Mouse (Mus musculus) midbrain, embryonic 16.5 days (tissue): ENCODE measurements around the gene Hist1h2be. TPM values are rescaled to one million over a fixed set of nuclear protein-coding genes. Genes with fewer than 3 reads are reported as not detected.

Experiments
- ATAC-seq: fragments of 200-750 bp; cut with Nextera tagmentation; 2 replicates; pipeline ENCODE4 v1.8.0; 2017; ENCODE audit warnings: moderate TSS enrichment
- H3K27ac ChIP-seq: fragments of 300-500 bp; sonication (generic); 2 replicates; pipeline ENCODE4 v1.5.1; 2014; ENCODE audit warnings: mild to moderate bottlenecking, low read length, mixed read lengths
- H3K27me3 ChIP-seq: fragments of 300-500 bp; sonication (generic); 2 replicates; pipeline ENCODE4 v1.6.1; 2014; ENCODE audit warnings: low read depth, low read length, mixed read lengths; ENCODE audit not compliant: control insufficient read depth, insufficient read depth
- H3K36me3 ChIP-seq: fragments of 300-500 bp; sonication (generic); 2 replicates; pipeline ENCODE4 v1.6.1; 2014; ENCODE audit warnings: mild to moderate bottlenecking, low read length, moderate library complexity, mixed read lengths; ENCODE audit not compliant: control insufficient read depth, insufficient read depth
- H3K4me1 ChIP-seq: fragments of 300-500 bp; sonication (generic); 2 replicates; pipeline ENCODE4 v1.6.1; 2014; ENCODE audit warnings: mild to moderate bottlenecking, low read length, mixed read lengths; ENCODE audit not compliant: control insufficient read depth, insufficient read depth
- H3K4me2 ChIP-seq: fragments of 300-500 bp; sonication (generic); 2 replicates; pipeline ENCODE4 v1.6.1; 2014; ENCODE audit warnings: mild to moderate bottlenecking, low read length, mixed read lengths
- H3K4me3 ChIP-seq: fragments of 300-500 bp; sonication (generic); 2 replicates; pipeline ENCODE4 v1.5.1; 2014; ENCODE audit warnings: low read depth, mild to moderate bottlenecking, low read length, moderate library complexity, mixed read lengths
- H3K9ac ChIP-seq: fragments of 300-500 bp; sonication (generic); 2 replicates; pipeline ENCODE4 v1.6.1; 2014; ENCODE audit warnings: low read depth, low read length, mixed read lengths
- H3K9me3 ChIP-seq: fragments of 300-500 bp; sonication (generic); replicated peaks from 2 replicates; pipeline ENCODE4 v1.6.1; 2014; ENCODE audit warnings: mild to moderate bottlenecking, low read length, mixed read lengths; ENCODE audit not compliant: control insufficient read depth, poor library complexity, severe bottlenecking
- WGBS: fragments of 180-500 bp; shearing (Covaris S2); extraction: QIAGEN DNeasy Blood & Tissue Kit; methylation state at CpG from one replicate; pipeline ENCODE4 v1.1.7; 2014; 5-methylcytosine and 5-hydroxymethylcytosine counted together
- polyA plus RNA-seq: library from polyadenylated mRNA; unstranded; fragments of >200 nt; fragmentation: Nextera tagmentation; extraction: Ambion mirVana; gene quantifications from 2 replicates; pipeline ENCODE4 v1.2.1, GENCODE M21; 2015

Hist1h2be gene
- polyA plus RNA-seq, 1 experiment from 2014 or later = 1.0 TPM

GRCm38 (mm10) chr13:23611638-23612037 is 9.3 kb downstream of the Hist1h2be start:
- ATAC-seq = no peak
- H3K9me3 ChIP-seq = no peaks in the 10 kb centered on the region
- H3K4me3 ChIP-seq = no peak overlapping the region
- H3K36me3 ChIP-seq = no peaks in the 10 kb centered on the region
- no peaks in the 10 kb centered on the region for H3K27me3 ChIP-seq
- no peak overlapping the region for H3K4me2 ChIP-seq
- H3K4me1 ChIP-seq = no peaks in the 10 kb centered on the region
- WGBS = 90% methylated on average over 3 of the region's 3 CpGs
- no peak overlapping the region for H3K27ac ChIP-seq
- no peak overlapping the region for H3K9ac ChIP-seq

GRCm38 (mm10) chr13:23610393-23610792 is 10.5 kb downstream of the Hist1h2be start:
- Histone ChIP-seq H3K9me3 (no peaks in the 10 kb centered on the region), H3K27ac (no peak overlapping the region), H3K4me1 (no peaks in the 10 kb centered on the region), H3K9ac (no peak overlapping the region), H3K4me2 (no peak overlapping the region), H3K27me3 (no peaks in the 10 kb centered on the region), H3K36me3 (no peaks in the 10 kb centered on the region), H3K4me3 (no peak overlapping the region)
- ATAC-seq = no peak
- WGBS = 65% methylated on average over 2 of the region's 2 CpGs

GRCm38 (mm10) chr13:23609844-23610243 is 11.1 kb downstream of the Hist1h2be start:
- ATAC-seq = no peak
- no peaks in the 10 kb centered on the region for H3K27me3 ChIP-seq

GRCm38 (mm10) chr13:23609209-23609608 is 11.7 kb downstream of the Hist1h2be start:
- no peak overlapping the region for H3K9ac ChIP-seq
- no peaks in the 10 kb centered on the region for H3K27me3 ChIP-seq
- H3K4me1 ChIP-seq = no peaks in the 10 kb centered on the region
- no peak overlapping the region for H3K27ac ChIP-seq
- H3K4me2 ChIP-seq = no peak overlapping the region
- 92% methylated on average over 4 of the region's 4 CpGs for WGBS
- no peak for ATAC-seq
- H3K36me3 ChIP-seq = no peaks in the 10 kb centered on the region
- H3K9me3 ChIP-seq = no peaks in the 10 kb centered on the region
- H3K4me3 ChIP-seq = no peak overlapping the region

More at GRCm38 (mm10) chr13:23609844-23610243, 11.1 kb downstream of the Hist1h2be start:
- Histone ChIP-seq H3K9me3 (no peaks in the 10 kb centered on the region), H3K36me3 (no peaks in the 10 kb centered on the region), H3K4me3 (no peak overlapping the region), H3K4me2 (no peak overlapping the region), H3K27ac (no peak overlapping the region), H3K9ac (no peak overlapping the region), H3K4me1 (no peaks in the 10 kb centered on the region)

- 93% methylated on average over 3 of the region's 3 CpGs for WGBS
- Histone ChIP-seq H3K27ac (no peak overlapping the region), H3K4me3 (no peak overlapping the region), H3K4me2 (no peak overlapping the region), H3K36me3 (no peaks in the 10 kb centered on the region), H3K4me1 (no peaks in the 10 kb centered on the region), H3K9ac (no peak overlapping the region), H3K9me3 (no peaks in the 10 kb centered on the region), H3K27me3 (no peaks in the 10 kb centered on the region)
- no peak for ATAC-seq
Observed at GRCm38 (mm10) chr13:23605052-23605451, 15.9 kb downstream of the Hist1h2be start.

GRCm38 (mm10) chr13:23604452-23604851 is 16.5 kb downstream of the Hist1h2be start:
- ATAC-seq = no peak
- no peak overlapping the region for H3K27ac ChIP-seq
- 94% methylated on average over 3 of the region's 3 CpGs for WGBS
- H3K9ac ChIP-seq = no peak overlapping the region
- H3K4me1 ChIP-seq = no peaks in the 10 kb centered on the region
- H3K4me2 ChIP-seq = no peak overlapping the region
- H3K36me3 ChIP-seq = no peaks in the 10 kb centered on the region
- no peaks in the 10 kb centered on the region for H3K9me3 ChIP-seq
- H3K4me3 ChIP-seq = no peak overlapping the region
- no peaks in the 10 kb centered on the region for H3K27me3 ChIP-seq

GRCm38 (mm10) chr13:23603182-23603699 is 17.7 kb downstream of the Hist1h2be start:
- H3K4me3 ChIP-seq = no peak overlapping the region
- H3K9me3 ChIP-seq = no peaks in the 10 kb centered on the region
- no peaks in the 10 kb centered on the region for H3K36me3 ChIP-seq
- no peak overlapping the region for H3K27ac ChIP-seq
- no peak overlapping the region for H3K4me2 ChIP-seq
- WGBS = 91% methylated on average over 7 of the region's 7 CpGs
- no peaks in the 10 kb centered on the region for H3K27me3 ChIP-seq
- H3K9ac ChIP-seq = no peak overlapping the region
- H3K4me1 ChIP-seq = no peaks in the 10 kb centered on the region
- ATAC-seq = no peak

- Histone ChIP-seq H3K4me2 (no peak overlapping the region), H3K27ac (no peak overlapping the region), H3K4me3 (no peak overlapping the region), H3K27me3 (no peaks in the 10 kb centered on the region), H3K4me1 (no peaks in the 10 kb centered on the region), H3K36me3 (no peaks in the 10 kb centered on the region), H3K9me3 (no peaks in the 10 kb centered on the region), H3K9ac (no peak overlapping the region)
- ATAC-seq = no peak; the same call in 1 of the 2 replicates
- WGBS = 8% methylated on average over 9 of the region's 9 CpGs
Observed at GRCm38 (mm10) chr13:23597957-23598356, 23.0 kb downstream of the Hist1h2be start.

- H3K4me2 ChIP-seq = no peak overlapping the region
- 87% methylated on average over 7 of the region's 7 CpGs for WGBS
- no peak for ATAC-seq
- no peaks in the 10 kb centered on the region for H3K4me1 ChIP-seq
- no peak overlapping the region for H3K4me3 ChIP-seq
- H3K27ac ChIP-seq = no peak overlapping the region
- no peaks in the 10 kb centered on the region for H3K27me3 ChIP-seq
- H3K9ac ChIP-seq = no peak overlapping the region
- no peaks in the 10 kb centered on the region for H3K36me3 ChIP-seq
- H3K9me3 ChIP-seq = no peaks in the 10 kb centered on the region
Observed at GRCm38 (mm10) chr13:23595622-23596372, 25.1 kb downstream of the Hist1h2be start.
